Mouse (Mus musculus): Measurements from ENCODE around the gene Zdhhc19. TPM values are rescaled to one million over a fixed set of nuclear protein-coding genes. Genes with fewer than 3 reads are reported as not detected.
A peak's percentile ranks its signal among the peaks of the same experiment; 100 is the strongest.

Gene Zdhhc19
- total RNA-seq, 1 experiment = not detected

DNA sequence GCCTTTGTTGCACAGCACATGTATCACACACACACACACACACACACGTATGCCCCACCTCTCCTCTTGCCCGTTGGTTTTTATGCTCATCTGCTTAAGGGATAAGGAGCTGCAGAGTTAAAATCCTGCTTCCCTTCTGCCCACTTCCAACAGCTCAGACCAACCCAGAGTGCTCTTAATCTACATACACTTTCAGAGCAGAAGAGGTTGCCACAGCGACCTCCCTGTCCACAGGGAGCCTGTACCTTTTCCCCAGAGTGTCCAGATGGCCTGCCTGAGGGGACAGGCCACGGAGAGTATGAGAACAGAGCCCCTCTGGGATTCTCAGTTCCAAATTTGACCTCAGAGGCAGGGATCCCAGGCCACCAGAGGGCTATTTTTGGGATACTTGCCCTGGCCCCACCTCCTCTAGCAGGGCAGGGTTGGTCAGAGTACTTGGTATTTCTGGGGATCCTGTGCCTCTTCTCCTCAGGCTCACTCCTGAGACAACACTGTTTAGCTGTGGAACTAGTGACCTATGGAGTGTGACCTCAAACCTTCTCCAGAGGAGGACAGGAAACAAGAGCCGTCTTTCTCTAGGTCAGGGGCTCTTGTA, 39.2 kb downstream of the Zdhhc19 start:
- H3K4me3 ChIP-seq (ENCODE audit: insufficient read depth in 1 of 2, low read depth in 1 of 2, low read length in 2 of 2, poor library complexity in 1 of 2, severe bottlenecking in 1 of 2) = no peak overlapping the region
- no peak overlapping the region for H3K27ac ChIP-seq (ENCODE audit: insufficient read depth, low read depth, low read length, poor library complexity, severe bottlenecking)
- no peak for TF ChIP-seq ZC3H11A (IDR thresholded peaks at IDR 0.05; ENCODE audit: borderline replicate concordance, low read depth, low read length)
- TF ChIP-seq CHD2 (IDR thresholded peaks at IDR 0.05; ENCODE audit: low read depth, low read length) = no peak
- TF ChIP-seq MAFK (IDR thresholded peaks at IDR 0.05; ENCODE audit: insufficient read depth, low read depth, low read length) = no peak
- no peak for TF ChIP-seq HCFC1 (IDR thresholded peaks at IDR 0.05; ENCODE audit: borderline replicate concordance, insufficient read depth, low read length)
- no peak for TF ChIP-seq ZNF384 (IDR thresholded peaks at IDR 0.05; ENCODE audit: low read depth, low read length)
- DNase-seq (ENCODE audit: low read depth, low spot score) = no peak
- no peaks in the 10 kb centered on the region for H3K36me3 ChIP-seq (ENCODE audit: control insufficient read depth, insufficient read depth, low read length, poor library complexity, severe bottlenecking)
- in situ Hi-C loops (cut with MboI; ENCODE audit: low sequenced_read_pairs in 2 of 2, unreplicated experiment in 2 of 2) = no loop called here
- H3K9ac ChIP-seq (ENCODE audit: insufficient read depth, low read depth, low read length, poor library complexity, severe bottlenecking) = no peak overlapping the region
- H3K9me3 ChIP-seq (ENCODE audit: control insufficient read depth, insufficient read depth, low read depth, low read length) = no peaks in the 10 kb centered on the region
- H3K4me1 ChIP-seq (ENCODE audit: control insufficient read depth in 2 of 2, insufficient read depth in 2 of 2, low read length in 2 of 2, poor library complexity in 1 of 2) = peaks cover 4 to 9% of the 10 kb centered on the region in 2 experiments; a peak in 2 of 4 replicates

GRCm38 (mm10) chr16:32537867-32538660, 42.0 kb downstream of the Zdhhc19 start:
- in situ Hi-C loops (cut with MboI; ENCODE audit: low sequenced_read_pairs in 2 of 2, unreplicated experiment in 2 of 2) = no loop called here
- Histone ChIP-seq H3K4me1 (ENCODE audit: control insufficient read depth in 2 of 2, insufficient read depth in 2 of 2, low read length in 2 of 2, poor library complexity in 1 of 2) (peaks cover 4 to 9% of the 10 kb centered on the region in 2 experiments; a peak in 2 of 4 replicates), H3K9me3 (ENCODE audit: control insufficient read depth, insufficient read depth, low read depth, low read length) (no peaks in the 10 kb centered on the region), H3K4me3 (ENCODE audit: insufficient read depth in 1 of 2, low read depth in 1 of 2, low read length in 2 of 2, poor library complexity in 1 of 2, severe bottlenecking in 1 of 2) (no peak overlapping the region), H3K36me3 (ENCODE audit: control insufficient read depth, insufficient read depth, low read length, poor library complexity, severe bottlenecking) (no peaks in the 10 kb centered on the region), H3K9ac (ENCODE audit: insufficient read depth, low read depth, low read length, poor library complexity, severe bottlenecking) (no peak overlapping the region), H3K27ac (ENCODE audit: insufficient read depth, low read depth, low read length, poor library complexity, severe bottlenecking) (no peak overlapping the region)
- peak; percentile 39 for DNase-seq (ENCODE audit: low read depth, low spot score)
- TF ChIP-seq MAFK (IDR thresholded peaks at IDR 0.05; ENCODE audit: insufficient read depth, low read depth, low read length) = no peak
- TF ChIP-seq ZC3H11A (IDR thresholded peaks at IDR 0.05; ENCODE audit: borderline replicate concordance, low read depth, low read length) = no peak
- TF ChIP-seq HCFC1 (IDR thresholded peaks at IDR 0.05; ENCODE audit: borderline replicate concordance, insufficient read depth, low read length) = no peak
- TF ChIP-seq CHD2 (IDR thresholded peaks at IDR 0.05; ENCODE audit: low read depth, low read length) = no peak
- no peak for TF ChIP-seq ZNF384 (IDR thresholded peaks at IDR 0.05; ENCODE audit: low read depth, low read length)

DNA sequence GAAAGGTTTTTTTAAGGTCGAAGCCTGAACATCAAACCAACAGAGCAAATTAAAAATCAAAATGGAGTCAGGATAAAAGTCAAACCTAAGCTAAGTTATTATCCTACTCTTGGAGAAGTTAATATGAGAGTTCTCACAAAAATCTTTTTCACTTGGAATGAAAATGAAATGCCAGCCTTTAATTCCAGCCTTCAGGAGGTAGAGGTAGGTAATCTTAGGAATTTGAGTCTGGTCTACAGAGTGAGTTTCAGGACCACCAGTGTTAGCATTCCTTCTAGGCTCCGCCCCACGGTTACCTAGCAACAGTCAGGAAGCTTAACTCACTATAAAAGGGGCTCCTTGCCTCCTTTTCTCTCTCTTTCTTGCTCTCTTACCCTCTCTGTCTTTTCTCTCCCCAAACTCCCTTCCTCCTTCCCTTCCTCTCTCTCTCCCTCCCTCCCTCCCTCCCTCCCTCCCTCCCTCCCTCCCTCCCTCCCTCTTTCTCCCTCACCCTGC, 42.7 kb downstream of the Zdhhc19 start:
- Histone ChIP-seq H3K4me1 (ENCODE audit: control insufficient read depth in 2 of 2, insufficient read depth in 2 of 2, low read length in 2 of 2, poor library complexity in 1 of 2) (peaks cover 4 to 9% of the 10 kb centered on the region in 2 experiments; a peak in 2 of 4 replicates), H3K36me3 (ENCODE audit: control insufficient read depth, insufficient read depth, low read length, poor library complexity, severe bottlenecking) (no peaks in the 10 kb centered on the region), H3K4me3 (ENCODE audit: insufficient read depth in 1 of 2, low read depth in 1 of 2, low read length in 2 of 2, poor library complexity in 1 of 2, severe bottlenecking in 1 of 2) (no peak overlapping the region), H3K9ac (ENCODE audit: insufficient read depth, low read depth, low read length, poor library complexity, severe bottlenecking) (no peak overlapping the region), H3K27ac (ENCODE audit: insufficient read depth, low read depth, low read length, poor library complexity, severe bottlenecking) (no peak overlapping the region), H3K9me3 (ENCODE audit: control insufficient read depth, insufficient read depth, low read depth, low read length) (no peaks in the 10 kb centered on the region)
- in situ Hi-C loops (cut with MboI; ENCODE audit: low sequenced_read_pairs in 2 of 2, unreplicated experiment in 2 of 2) = no loop called here
- DNase-seq (ENCODE audit: low read depth, low spot score) = peak; percentile 79
- TF ChIP-seq ZC3H11A (IDR thresholded peaks at IDR 0.05; ENCODE audit: borderline replicate concordance, low read depth, low read length) = no peak
- no peak for TF ChIP-seq ZNF384 (IDR thresholded peaks at IDR 0.05; ENCODE audit: low read depth, low read length)
- no peak for TF ChIP-seq HCFC1 (IDR thresholded peaks at IDR 0.05; ENCODE audit: borderline replicate concordance, insufficient read depth, low read length)
- TF ChIP-seq CHD2 (IDR thresholded peaks at IDR 0.05; ENCODE audit: low read depth, low read length) = no peak
- TF ChIP-seq MAFK (IDR thresholded peaks at IDR 0.05; ENCODE audit: insufficient read depth, low read depth, low read length) = no peak

GRCm38 (mm10) chr16:32541338-32542179, 45.5 kb downstream of the Zdhhc19 start:
- Histone ChIP-seq H3K9me3 (ENCODE audit: control insufficient read depth, insufficient read depth, low read depth, low read length) (no peaks in the 10 kb centered on the region), H3K4me1 (ENCODE audit: control insufficient read depth in 2 of 2, insufficient read depth in 2 of 2, low read length in 2 of 2, poor library complexity in 1 of 2) (peaks cover 4% of the 10 kb centered on the region in 2 experiments; a peak in 2 of 4 replicates), H3K9ac (ENCODE audit: insufficient read depth, low read depth, low read length, poor library complexity, severe bottlenecking) (no peak overlapping the region), H3K36me3 (ENCODE audit: control insufficient read depth, insufficient read depth, low read length, poor library complexity, severe bottlenecking) (no peaks in the 10 kb centered on the region), H3K4me3 (ENCODE audit: insufficient read depth in 1 of 2, low read depth in 1 of 2, low read length in 2 of 2, poor library complexity in 1 of 2, severe bottlenecking in 1 of 2) (no peak overlapping the region), H3K27ac (ENCODE audit: insufficient read depth, low read depth, low read length, poor library complexity, severe bottlenecking) (no peak overlapping the region)
- in situ Hi-C loops (cut with MboI; ENCODE audit: low sequenced_read_pairs in 2 of 2, unreplicated experiment in 2 of 2) = no loop called here
- TF ChIP-seq CHD2 (IDR thresholded peaks at IDR 0.05; ENCODE audit: low read depth, low read length) = no peak
- TF ChIP-seq HCFC1 (IDR thresholded peaks at IDR 0.05; ENCODE audit: borderline replicate concordance, insufficient read depth, low read length) = no peak
- TF ChIP-seq ZC3H11A (IDR thresholded peaks at IDR 0.05; ENCODE audit: borderline replicate concordance, low read depth, low read length) = no peak
- no peak for TF ChIP-seq ZNF384 (IDR thresholded peaks at IDR 0.05; ENCODE audit: low read depth, low read length)
- no peak for TF ChIP-seq MAFK (IDR thresholded peaks at IDR 0.05; ENCODE audit: insufficient read depth, low read depth, low read length)
- DNase-seq (ENCODE audit: low read depth, low spot score) = no peak
